Mouse (Mus musculus) granulocyte monocyte progenitor cell, adult 5-6 weeks (primary cell): ENCODE measurements around the gene Ranbp2. TPM values are rescaled to one million over a fixed set of nuclear protein-coding genes. Genes with fewer than 3 reads are reported as not detected.

Experiments used
- ATAC-seq: replicated peaks from 2 replicates; pipeline ENCODE4 v1.8.0; 2016; ENCODE audit warnings: mild to moderate bottlenecking, moderate TSS enrichment, inconsistent platforms; ENCODE audit not compliant: poor library complexity, severe bottlenecking
- total RNA-seq, 2 experiments: library from RNA; stranded (forward) in 1 of 2; stranded (reverse) in 1 of 2; fragments of 200-712, 200-1000 nt in 1 of 2; fragments of >200 nt in 1 of 2; fragmentation: Nextera tagmentation in 1 of 2; gene quantifications; 2 replicates each; pipeline ENCODE4 v1.2.3; 2014 to 2017

Ranbp2 gene
- total RNA-seq (2014; fragmentation: Nextera tagmentation), result 96.7 and 115 TPM in 2 replicates
- 206 and 245 TPM in 2 replicates for total RNA-seq (2017)

- peak; percentile 83 for ATAC-seq
Measured at GRCm38 (mm10) chr10:58446384-58447279, at the start of gene Ranbp2. TSS of gene Ranbp2 (plus strand) at chr10:58446920.

- 0 out of 2 replicates have a peak, but pooled peaks have one; percentile 16 for ATAC-seq
Measured at GRCm38 (mm10) chr10:58398941-58399340, 47.8 kb upstream of the Ranbp2 start.

- no peak for ATAC-seq
Measured at GRCm38 (mm10) chr10:58401838-58402237, 44.9 kb upstream of the Ranbp2 start.

- no peak for ATAC-seq
Measured at GRCm38 (mm10) chr10:58404639-58405038, 42.1 kb upstream of the Ranbp2 start.

GRCm38 (mm10) chr10:58405285-58405948, 41.3 kb upstream of the Ranbp2 start:
- ATAC-seq, result peak; percentile 23

GRCm38 (mm10) chr10:58405949-58406305, 40.8 kb upstream of the Ranbp2 start:
- ATAC-seq, result peak; percentile 92

- ATAC-seq, result no peak
Measured at GRCm38 (mm10) chr10:58412331-58412730, 34.4 kb upstream of the Ranbp2 start.

- no peak for ATAC-seq
Measured at GRCm38 (mm10) chr10:58412852-58413251, 33.9 kb upstream of the Ranbp2 start.

- ATAC-seq, result peak; percentile 52
Measured at GRCm38 (mm10) chr10:58416702-58417101, 30.0 kb upstream of the Ranbp2 start.

- ATAC-seq, result peak; percentile 71
Measured at GRCm38 (mm10) chr10:58418290-58418971, 28.3 kb upstream of the Ranbp2 start.

GRCm38 (mm10) chr10:58427930-58428329, 18.8 kb upstream of the Ranbp2 start:
- ATAC-seq, result no peak

- ATAC-seq, result peak; percentile 5; the same call in 1 of the 2 replicates
Measured at GRCm38 (mm10) chr10:58445850-58446249, 870 bp upstream of the Ranbp2 start.

- ATAC-seq, result peak; percentile 58
Measured at GRCm38 (mm10) chr10:58447280-58447781, 611 bp downstream of the Ranbp2 start.

GRCm38 (mm10) chr10:58451575-58451974, 4.9 kb downstream of the Ranbp2 start:
- no peak for ATAC-seq

- ATAC-seq, result peak; percentile 67
Measured at GRCm38 (mm10) chr10:58452185-58452584, 5.5 kb downstream of the Ranbp2 start.

- ATAC-seq, result no peak
Measured at GRCm38 (mm10) chr10:58459896-58460295, 13.2 kb downstream of the Ranbp2 start.

- ATAC-seq, result no peak
Measured at GRCm38 (mm10) chr10:58477086-58477755, 30.5 kb downstream of the Ranbp2 start.

- no peak for ATAC-seq
Measured at GRCm38 (mm10) chr10:58478071-58478578, 31.4 kb downstream of the Ranbp2 start.

- no peak for ATAC-seq
Measured at GRCm38 (mm10) chr10:58479954-58480490, 33.3 kb downstream of the Ranbp2 start.
